Mouse (Mus musculus): ENCODE results near the gene Gm11037.
A peak's percentile ranks its signal among the peaks of the same experiment; 100 is the strongest.

The Gm11037 gene

DNA sequence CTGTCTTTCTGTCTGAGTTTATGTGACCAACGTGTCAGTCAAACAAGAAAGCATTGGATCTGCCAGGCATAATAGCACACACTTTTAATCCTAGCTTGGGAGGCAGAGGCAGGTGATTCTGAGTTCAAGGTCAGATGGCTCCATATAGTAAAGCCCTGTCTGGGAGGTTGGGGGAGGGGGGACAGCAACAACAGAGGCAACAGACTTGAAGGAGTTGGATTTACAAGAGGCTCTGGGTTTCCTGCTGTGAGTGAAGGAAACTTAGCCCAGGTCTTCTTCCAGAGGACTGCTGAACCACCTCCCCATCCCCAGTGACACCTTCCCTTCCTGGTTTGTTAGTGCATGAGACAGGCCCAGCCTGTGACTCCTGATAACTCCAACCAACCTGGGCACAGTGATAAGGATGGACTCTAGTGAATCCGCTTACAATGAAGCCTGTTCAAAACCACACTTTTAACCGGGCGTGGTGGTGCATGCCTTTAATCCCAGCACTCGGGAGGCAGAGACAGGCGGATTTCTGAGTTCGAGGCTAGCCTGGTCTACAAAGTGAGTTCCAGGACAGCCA is 19.0 kb downstream of the Gm11037 start:
- no peak for DNase-seq

DNA sequence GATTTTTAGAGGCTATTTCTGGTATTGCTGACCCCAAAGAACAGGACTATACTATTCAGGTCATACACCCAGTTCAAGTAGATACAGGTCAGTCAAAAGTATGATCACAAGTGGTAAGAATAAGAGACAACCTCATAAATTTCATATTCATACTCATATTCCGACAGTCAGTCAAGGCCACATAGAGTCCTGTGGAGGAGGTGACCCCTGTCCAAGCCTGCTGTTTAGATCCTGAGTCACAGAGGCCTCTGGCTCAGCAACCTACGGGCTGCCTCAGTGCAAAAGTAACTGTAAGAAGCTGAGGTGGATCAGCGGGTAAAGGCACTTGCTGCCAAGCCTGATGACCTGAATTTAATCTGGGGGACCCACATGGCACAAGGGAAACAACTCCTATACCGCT is 20.7 kb downstream of the Gm11037 start:
- no peak for DNase-seq

DNA sequence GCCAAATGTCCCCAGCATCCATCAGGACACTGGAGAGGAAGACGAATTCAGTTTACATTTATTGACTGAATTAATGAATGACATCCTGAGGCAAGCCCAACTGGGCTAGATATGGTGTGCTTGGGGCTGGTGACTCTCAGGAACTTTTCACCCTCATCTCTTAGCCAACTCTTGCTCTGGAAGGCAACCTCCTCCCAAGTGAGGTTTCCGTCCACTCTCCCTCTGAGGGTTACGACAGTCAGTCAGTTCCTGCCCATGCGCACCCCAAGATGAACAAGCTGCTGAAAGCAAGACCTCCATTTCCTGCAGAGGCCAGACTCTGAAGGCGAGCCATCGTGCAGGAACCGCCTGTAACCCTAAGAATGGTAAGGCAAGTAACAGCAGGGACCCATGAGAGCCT is 23.7 kb downstream of the Gm11037 start:
- no peak for DNase-seq

- DNase-seq, result peak; percentile 63
These were observed 26.2 kb downstream of the Gm11037 start for GRCm38 (mm10) chr2:131159491-131159910.

- peak; percentile 99 for DNase-seq
These were observed 26.8 kb downstream of the Gm11037 start, which contains the start of gene 1700037H04Rik for GRCm38 (mm10) chr2:131159938-131160581. 1700037H04Rik (minus strand) TSS chr2:131160081.

- DNase-seq, result peak; percentile 61
These were observed 27.4 kb downstream of the Gm11037 start for GRCm38 (mm10) chr2:131160671-131161111.

DNA sequence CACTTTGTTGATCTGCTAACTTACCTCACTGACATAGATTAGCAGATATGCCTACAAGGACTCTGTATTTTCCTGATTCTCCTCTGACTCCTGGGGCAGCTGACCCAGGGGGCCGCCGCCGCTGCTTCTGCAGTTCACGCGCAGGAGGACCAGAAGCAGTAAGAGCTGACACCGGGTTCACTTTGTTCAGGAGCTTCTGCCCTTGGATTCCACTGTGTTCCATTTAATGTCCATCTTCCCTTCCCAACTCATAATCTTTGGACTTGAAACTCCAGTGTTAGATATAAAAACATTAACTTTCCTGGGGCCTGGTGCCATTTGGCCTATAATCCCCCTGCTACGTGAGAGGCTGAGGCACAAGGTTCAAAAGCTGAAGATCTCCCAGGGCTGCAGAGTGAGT is 30.6 kb downstream of the Gm11037 start:
- no peak for DNase-seq

DNA sequence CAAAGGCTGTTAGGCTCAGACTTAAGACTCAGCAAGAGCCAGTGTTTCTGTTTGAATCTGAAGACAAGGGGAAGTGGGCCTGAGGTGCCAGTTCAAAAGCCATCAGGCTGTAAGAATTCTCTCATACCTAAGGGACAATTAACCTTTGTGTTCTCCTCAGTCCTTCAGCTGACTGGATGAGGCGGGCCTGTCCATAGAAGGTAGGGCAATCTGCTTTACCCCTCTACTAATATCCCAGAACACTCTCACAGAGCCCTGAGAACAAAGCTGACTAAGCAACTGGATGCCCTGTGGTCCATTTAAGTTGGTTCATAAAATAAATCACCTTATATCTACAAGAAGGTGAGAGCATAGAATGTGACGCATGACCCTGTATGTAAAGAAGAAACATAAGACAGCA is 32.9 kb downstream of the Gm11037 start:
- DNase-seq, result no peak

DNA sequence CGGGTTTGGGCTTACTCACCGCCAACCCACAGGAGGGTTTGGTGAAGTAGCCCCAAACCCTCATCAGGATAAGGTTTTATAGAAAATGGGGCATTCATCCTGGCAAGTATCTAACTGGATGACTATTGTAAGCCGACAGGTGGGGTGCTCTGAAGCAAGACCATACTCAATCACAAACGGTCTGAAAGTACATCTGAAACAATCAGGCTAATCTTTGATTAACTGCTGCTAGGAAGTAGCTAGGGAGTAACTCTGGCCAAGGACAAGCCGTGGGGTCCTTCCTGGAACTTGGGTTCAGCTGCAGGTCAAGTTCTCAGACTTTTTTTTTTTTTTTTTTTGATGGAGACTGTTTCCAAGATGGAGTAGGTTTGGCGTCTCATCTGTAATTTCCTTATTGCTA is 34.7 kb downstream of the Gm11037 start:
- no peak for DNase-seq

DNA sequence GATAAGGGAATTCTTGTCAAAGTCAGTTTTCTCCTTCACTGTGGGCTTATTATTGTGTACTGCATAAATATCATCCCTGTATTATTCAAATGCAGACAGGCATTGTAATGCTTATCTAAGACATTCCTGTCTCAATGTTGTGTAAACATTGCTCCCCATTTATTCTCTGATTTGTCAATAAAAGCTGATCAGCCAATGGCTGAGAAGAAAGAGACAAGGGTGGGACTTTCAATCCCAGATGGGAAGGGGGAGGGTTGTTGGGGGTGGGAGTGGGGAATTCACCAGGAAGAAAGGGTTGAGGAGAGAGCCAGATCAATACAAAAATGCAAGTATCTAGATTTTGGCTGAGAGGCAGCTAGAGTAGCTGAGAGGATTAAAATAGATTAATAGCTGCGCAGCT is 35.6 kb downstream of the Gm11037 start:
- no peak for DNase-seq

DNA sequence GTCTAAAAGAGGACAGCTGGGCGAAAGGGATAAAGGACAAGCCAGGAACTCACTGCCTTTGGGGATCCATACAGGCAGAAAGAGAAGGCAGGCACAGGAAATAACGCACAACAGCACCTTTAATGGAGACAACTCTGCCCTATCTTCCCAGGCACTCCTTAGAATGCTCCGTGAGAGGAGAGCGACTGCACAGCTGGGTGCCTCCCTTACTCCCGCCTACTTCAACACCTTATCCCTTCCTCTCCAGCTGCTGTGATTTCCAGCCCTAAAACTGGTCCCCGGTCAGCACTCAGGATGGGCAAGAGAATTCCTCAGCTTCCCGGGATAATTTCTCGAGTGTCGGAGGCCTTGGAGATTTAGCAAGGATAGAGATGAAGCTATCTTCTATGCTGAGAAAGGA is 37.6 kb downstream of the Gm11037 start:
- DNase-seq, result no peak

GRCm38 (mm10) chr2:131171401-131172104 is 38.3 kb downstream of the Gm11037 start:
- peak; percentile 83 for DNase-seq

- no peak for DNase-seq
These were observed 39.0 kb downstream of the Gm11037 start for GRCm38 (mm10) chr2:131172322-131172721.

GRCm38 (mm10) chr2:131174700-131175099 is 41.4 kb downstream of the Gm11037 start:
- peak; percentile 79 for DNase-seq

GRCm38 (mm10) chr2:131175286-131175944 is 42.1 kb downstream of the Gm11037 start:
- DNase-seq, result no peak

GRCm38 (mm10) chr2:131175945-131176309 is 42.6 kb downstream of the Gm11037 start:
- no peak for DNase-seq

DNA sequence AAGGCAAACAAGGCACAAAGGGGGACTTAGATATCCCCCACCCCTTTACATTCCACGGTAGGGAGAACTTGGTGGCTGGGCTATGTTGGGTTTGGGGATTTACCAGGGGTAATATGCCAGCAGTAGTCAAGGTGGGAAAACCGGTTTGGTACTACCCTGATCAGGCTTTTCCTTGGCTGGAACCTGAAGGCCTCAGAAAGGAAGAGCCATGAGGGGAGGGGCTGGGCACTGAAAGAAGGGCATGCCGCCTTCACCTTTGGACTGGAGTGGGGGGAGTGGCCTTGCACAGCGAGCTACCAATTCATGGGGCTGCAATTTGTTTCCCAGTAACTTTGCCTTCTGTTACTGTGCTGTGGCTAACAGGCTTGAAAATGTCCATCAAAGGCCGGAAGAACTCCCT is 43.2 kb downstream of the Gm11037 start:
- DNase-seq, result peak; percentile 61

GRCm38 (mm10) chr2:131177932-131178331 is 44.6 kb downstream of the Gm11037 start:
- no peak for DNase-seq

DNA sequence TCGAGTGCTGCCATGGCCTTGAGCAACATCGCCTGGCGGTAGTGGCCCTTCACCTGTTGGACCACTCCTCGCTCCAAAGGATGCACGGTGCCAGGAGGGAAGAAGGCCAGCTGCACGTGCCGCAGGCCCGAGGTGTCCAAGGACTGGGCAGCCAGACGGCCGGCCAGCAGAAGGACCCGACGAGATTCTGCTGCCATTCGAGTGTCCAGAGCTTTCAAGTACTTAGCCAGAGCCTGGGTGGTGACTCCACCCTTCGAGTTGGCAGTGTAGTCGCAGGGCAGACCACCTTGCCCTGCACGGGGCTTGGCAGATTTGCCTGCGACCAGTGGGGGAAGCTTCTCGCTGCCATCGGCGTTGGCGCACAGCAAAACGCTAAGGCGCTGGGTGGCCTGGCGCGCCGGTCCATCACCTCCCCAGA is 45.5 kb downstream of the Gm11037 start:
- DNase-seq, result peak; percentile 21

DNA sequence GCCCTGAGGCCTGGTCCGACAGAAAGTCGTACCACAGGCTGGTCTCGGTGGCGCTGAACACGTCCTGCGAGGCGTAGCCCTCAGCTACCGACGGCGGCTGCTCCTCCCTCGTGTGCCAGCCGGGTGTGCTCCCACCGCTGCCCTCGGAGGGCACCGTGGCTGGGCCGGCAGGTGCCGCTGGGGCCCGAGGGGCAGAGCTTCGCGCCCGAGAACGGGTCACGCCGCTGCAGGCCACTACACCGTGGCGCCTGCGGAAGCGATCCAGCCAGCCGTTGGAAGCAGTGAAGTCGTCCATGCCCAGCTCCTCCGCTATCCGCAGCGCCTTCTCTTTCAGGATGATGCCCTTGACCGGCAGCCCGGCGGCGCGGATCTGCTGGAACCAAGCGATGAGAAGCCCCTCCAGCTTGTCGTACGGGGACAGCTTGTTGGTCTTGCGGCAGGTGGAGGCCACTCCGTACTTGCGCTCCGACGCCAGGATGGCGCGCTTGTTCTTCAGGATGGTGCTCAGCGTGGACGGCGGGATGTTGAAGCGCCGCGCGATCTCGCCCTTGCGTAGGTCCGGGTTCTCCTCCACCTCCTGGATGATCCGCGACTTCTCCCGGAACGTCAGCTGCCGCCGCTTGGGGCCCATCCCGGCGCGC is 46.1 kb downstream of the Gm11037 start:
- peak; percentile 79 for DNase-seq

DNA sequence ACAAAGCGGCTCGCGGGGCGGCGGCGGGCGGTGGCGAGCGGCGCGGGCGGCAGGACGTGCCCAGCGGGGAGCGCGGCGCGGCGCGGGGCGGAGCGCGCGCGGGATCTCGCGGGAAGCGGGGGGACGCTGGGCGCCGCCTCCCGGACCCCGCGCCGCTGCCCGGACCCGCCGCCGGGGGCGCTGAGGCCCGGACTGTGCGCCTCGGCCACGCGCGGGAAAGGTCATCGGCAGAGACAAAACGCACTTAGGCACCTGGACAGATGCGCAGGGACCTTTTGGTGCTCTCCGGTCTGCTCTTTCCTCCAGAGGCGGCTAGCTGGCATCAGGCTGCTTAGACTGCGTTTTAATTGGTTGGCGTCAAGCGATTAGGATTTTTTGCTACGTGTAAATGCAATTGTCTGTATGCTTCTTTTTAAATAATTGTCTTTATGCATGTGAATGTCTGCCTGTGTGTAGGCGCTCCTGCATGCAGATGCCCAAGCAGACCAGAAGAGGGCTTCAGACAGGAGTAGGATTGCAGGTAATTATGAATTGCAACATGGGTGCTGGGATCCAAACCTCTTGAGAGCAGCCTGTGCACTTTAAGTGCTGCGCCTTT is 46.8 kb downstream of the Gm11037 start, which contains the start of gene Cenpb:
TSS of gene Cenpb (minus strand) at position 78 of the 598 bp plus-strand sequence.
- DNase-seq, result peak; percentile 89

All from lung, postnatal 10 days (tissue).